Mouse (Mus musculus) kidney, postnatal 10 days (tissue): Measurements from ENCODE around the gene Cry1.

ENCODE experiments used
- DNase-seq: peaks from one replicate; pipeline ENCODE4 v3.0.0; 2021; ENCODE audit warnings: mixed read lengths

The Cry1 gene

DNA sequence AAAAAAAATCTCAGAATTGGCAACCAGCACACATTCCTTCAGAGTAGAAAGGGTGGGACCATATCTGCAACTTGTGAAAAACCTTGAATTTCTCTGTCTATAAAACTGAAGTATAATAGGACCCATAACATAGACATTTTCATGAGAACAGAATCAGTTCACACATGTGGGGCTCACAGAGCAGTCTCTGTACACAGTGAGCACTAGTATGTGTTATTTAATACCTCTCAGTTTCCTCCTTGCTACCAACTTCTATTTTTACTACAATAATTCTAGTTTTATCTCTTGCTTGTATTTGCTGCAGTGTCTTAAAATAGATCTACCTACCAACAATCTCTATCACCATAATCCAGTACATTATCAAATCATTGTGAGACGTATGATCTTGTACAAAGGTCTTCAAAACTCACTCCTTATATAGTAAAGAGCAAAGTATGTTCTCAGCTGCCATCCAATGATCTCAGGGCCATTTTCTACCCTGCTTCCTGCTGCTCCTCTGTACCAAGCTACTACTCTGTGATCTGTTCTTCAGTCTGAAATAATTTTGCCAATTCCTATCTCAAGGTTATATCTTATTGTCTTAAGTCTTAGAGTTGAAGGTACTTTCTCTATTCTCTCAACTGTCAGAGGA, 24.8 kb downstream of the Cry1 start:
- DNase-seq = no peak

DNA sequence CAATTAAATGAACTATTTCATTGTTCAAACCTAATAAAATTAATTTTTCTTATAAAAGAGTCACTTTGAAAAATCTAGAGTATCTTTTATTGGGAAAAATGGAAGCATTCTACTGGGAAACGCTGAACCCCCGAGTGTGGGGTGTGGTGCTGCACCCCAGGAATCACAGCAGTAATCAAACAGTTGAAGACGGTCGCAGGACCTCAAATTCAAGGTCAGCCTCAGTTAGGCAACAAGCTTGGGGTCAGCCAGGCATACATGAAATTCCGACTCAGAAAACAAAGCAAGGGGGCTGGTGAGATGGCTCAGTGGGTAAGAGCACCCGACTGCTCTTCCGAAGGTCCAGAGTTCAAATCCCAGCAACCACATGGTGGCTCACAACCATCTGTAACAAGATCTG, 27.4 kb downstream of the Cry1 start:
- no peak for DNase-seq

DNA sequence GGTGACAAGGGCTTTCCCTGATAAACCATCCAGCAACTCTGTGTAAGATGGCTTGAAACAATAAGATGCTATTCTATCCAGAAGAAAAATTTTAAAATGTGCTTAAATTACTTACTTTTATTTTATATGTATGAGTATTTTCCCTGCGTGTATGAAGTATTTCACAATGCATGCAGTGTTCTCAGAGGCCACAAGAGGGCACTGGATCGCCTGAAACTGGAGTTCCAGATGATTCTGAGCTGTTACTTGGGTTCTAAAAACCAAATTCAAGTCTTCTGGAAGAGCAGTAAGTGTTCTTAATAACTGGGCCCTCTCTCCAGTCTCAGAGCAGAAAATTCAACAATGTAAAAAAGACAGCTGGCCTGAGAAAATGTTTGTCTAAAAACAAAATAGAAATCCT, 30.7 kb downstream of the Cry1 start:
- DNase-seq = peak; percentile 79

DNA sequence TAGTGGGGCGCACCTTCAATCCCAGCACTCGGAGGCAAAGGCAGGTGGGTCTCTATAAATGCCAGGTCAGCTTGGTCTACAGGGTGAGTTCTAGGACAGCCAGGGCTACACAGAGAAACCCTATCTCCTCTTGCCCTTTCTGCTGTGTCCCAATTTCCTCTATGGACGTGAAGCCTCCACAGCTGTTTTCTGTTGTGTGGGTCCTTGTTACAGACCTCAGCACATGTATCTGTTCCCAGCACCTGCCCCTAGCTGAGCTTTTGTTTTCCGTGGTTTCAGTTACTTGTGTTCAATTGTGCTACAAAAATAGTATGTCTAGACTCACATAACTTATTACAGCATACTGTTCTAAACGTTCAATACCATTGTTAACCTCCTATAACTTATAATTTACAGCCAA, 35.6 kb downstream of the Cry1 start:
- DNase-seq = no peak

DNA sequence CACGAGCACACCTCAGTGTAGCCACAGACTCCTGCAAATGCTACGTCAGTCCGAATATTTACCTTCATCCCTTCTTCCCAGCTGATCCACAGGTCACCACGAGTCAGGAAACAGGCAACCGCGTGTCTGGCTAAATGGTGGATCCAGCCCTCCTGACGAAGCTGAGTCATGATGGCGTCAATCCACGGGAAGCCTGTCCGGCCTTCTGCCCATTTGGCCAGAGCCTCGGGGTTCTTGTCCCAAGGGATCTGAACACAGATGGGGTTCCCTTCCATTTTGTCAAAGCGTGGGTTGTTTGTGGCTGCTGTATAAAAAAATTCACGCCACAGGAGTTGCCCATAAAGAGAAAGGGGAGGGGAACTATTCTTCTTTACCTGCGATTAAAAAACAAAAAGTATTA, 38.6 kb downstream of the Cry1 start:
- no peak for DNase-seq

DNA sequence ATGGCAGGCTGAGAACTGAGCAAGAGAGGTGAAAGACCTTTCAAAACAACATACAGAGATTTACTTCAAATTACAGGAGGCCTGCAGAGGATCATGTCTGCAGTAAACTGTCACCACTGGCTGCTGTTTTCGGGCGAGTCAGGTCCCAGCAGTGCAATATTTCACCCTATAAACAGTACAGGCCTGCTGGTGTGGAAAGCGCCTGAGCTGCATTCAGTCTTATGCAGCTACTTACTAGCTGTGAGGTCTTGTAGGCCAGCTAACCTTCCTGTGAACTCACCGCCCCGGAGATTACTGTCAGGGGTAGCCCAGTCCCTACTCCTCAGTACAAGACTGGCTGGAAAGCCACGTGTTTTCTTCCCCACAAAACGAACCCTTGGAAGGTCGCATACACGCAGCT, 43.4 kb downstream of the Cry1 start:
- DNase-seq = peak; percentile 6

DNA sequence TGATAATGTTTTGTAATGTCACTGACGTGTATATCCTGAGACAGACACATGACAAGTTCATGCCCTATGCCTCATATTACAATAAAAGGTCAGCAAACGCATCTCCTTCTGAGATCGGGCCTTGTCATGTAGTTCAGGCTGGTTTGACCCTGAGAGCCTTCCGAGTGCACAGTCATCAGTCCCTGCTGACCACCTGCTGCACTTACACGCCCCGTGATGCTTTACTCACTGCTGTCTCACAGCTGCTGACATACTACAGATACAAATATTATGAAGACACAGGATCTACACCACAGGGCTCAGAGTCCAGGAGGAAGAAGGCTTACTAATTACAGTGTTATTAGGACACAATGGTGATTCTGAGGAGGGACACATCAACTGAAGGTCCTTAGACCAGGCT, 48.3 kb downstream of the Cry1 start:
- DNase-seq = no peak

DNA sequence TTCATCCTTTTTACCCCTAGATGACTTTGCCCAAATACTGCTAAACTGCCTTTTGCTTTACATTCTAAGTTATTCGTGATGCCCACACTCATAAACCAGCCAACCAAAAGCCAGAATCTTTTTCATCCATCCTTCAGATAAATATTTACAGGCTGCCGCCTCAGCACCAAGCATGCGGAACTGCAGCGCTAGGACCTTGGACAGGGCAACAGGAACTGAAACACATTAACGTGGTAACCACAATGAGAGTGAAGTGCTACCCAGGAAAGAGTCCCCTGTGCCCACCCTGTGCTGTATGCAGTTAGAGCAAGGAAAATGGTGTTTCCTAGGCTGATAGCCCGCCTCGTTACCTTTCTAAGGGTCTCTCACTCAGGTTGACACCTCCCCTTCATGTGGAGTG, 56.4 kb downstream of the Cry1 start:
- DNase-seq = peak; percentile 62

DNA sequence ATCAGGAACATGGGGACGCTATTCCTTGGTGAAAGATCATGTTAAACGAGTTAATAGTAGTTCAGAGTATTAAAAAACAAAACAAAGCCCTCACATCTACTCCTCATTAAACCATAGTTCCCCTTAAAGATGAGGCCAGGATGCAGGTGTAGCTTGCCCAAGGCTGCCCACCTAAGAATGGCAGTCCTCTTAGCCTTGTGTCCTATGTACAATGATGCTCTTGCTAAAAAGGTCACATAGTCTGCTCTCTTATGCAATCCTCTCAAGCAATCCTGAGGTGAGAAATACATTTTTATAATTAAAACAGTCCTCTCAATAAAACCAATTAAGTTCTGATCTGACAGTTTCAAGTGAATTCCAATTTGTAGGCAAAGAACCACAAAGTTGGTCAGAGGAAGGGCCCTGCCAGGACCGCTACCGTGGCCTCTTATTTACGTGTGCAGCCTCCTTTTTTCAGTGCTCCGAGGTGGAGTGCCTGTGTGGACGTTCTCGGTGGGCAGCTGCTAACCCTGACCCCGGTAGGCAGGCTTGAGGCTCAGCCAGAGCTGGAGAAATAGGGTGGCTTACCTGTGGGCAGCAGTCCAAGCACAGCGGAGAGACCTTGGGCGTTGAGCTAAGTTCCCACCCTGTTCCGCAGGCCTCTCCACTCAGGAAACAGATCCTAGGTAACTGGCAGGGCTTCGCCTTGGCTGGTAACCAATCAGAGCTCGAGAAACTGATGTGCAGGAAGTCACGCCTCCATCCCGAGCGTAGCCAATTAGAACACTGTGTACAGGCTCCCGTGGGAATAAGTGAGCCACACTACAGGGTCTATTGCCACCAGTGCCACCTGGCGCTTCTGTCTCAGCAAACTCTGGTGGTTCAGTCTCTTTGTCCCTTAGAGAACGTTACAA, 57.2 kb downstream of the Cry1 start, which contains the start of gene Mterf2:
Gene Mterf2 (minus strand): TSS at position 633 of the 893 bp plus-strand sequence.
- peak; percentile 94 for DNase-seq

DNA sequence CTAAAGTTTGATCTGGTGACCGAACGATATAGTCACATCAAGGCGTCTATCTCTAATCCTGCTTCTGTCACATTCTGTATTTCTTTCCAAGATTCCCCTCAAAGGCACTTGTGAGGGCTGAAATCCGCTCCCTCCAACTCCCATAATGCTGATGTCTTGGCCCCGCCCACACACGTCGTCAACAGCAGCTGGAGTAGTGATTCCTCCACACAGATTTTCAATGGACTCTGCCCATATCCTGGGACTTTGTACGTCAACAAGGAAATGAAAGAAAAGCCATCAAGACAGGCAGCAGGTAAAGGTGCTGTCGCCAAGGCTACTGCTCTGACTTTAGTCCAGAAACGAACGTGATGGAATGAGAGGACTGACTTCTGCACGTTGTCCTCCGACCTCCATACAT, 59.7 kb downstream of the Cry1 start:
- DNase-seq = no peak

DNA sequence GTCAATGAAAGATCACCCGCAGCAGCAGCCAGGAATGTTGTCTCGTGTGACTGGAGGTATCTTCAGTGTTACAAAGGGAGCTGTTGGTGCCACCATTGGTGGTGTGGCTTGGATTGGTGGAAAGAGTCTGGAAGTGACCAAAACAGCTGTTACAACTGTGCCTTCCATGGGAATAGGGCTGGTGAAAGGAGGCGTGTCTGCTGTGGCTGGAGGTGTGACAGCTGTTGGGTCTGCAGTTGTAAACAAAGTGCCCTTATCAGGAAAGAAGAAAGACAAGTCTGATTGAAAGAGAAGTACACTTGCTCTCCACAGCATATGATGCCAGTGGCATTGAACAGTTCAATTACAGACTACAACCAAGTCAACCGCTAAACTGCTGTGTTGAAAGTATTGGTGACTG, 70.5 kb downstream of the Cry1 start:
- no peak for DNase-seq

DNA sequence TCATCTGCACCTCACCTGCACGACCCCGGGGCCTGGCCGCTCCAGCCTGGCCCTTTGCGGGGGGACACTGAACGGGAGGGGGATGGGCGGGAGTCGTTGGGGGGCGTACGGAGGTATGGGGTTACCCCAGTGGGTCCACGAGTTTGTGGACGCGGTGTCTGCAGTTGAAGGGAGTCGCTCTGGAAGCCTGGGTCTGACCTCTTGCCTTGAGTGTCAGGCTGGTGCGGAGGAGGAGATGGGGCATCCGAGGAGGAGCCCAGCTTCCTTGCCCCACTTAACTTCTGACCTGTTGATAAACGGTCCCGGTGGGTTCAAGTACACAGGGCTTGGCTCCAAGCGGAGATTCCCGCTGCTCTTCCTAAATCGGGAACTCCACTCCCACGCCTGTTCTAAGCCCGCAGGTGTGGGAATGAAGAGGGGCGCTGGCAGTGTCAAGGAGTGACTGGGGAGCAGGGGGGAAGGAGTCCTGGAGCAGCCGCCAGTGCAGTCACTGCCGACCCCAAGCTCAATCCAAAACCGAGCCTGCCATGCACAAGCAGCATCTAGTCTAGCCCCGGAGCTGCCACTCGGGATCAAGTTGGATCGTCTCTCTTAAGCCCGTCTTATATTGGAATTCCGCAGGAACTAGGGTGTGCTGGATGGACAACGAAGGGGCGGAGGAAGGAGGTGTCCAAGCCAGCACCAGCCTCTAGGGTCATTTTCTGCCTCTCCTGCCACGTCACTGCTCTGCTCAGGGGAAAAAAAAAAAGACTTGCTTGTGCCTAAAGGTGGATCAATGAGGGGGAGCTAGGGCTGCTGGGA, 81.6 kb downstream of the Cry1 start:
- peak; percentile 39 for DNase-seq

DNA sequence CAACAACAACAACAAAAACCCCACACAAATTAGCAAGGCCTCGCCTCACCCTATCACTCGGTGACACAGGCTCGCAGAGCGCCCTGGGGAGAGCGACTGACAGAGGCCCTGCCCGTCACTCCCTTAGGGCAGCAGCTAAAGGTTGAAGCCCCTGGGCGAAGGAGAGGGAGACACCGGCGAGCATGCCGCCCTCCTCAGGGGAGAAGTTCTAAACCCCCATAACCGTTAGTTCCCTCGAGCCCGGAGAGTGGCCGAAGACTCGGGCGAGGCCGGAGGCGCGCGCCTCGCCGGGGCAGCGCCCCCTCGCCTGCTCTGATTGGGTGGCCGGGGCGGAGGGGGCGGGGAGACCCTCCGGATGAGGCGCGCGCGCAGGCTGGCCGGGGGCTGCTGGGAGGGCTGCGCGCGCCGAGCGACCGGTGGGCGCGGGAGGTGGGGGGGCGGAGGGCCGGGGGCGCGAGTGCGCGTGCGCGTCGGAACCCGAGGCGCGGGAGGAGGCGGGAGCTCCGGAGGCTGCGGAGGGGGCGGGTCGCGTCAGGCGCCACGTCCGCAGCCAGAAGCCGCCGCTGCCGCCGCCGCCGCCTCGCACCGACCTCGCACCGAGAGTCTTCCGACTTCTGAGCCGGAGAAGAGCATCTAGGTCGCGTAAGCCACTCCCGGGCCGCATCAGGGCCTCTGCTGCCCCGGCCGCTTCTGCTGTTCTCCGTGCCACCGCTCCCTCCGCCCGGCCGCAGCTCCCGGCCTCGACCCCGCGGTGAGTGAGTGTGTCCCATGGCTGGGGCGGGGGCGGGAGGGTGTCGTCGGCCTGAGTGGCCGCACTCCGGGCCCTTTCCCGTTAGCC, 82.4 kb downstream of the Cry1 start, which contains the start of the genes Fhl4 and Tmem263:
Gene Fhl4 (minus strand): TSS at position 249 of the 838 bp plus-strand sequence.
Gene Tmem263 (plus strand): TSS at position 381 of the 838 bp plus-strand sequence.
- peak; percentile 95 for DNase-seq

DNA sequence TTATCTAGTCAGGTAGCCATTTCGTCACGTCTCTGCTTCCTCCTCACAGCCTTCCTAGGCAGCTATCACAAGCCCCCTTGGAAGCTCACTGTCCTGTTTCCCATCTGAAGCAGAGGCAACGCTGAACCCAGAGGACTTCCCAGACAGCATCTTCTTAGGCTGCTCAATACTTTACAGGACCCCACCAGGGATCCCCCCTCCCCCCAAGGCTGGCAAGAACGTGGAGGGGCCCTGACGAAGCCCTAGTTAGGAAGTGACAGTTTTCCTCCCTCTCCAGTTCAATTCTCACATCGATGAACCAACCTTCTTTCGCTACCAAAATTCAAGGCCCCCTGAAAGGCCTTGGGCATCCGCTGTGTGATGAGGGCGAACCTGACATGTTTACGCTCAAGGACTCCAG, 83.0 kb downstream of the Cry1 start:
- peak; percentile 45 for DNase-seq
